Mouse (Mus musculus) urinary bladder, postnatal 14 days (tissue): ENCODE measurements around the gene Thbs4.

Experiments used
- DNase-seq: peaks from one replicate; pipeline ENCODE4 v3.0.0; 2021; ENCODE audit warnings: low spot score

Thbs4 gene

DNA sequence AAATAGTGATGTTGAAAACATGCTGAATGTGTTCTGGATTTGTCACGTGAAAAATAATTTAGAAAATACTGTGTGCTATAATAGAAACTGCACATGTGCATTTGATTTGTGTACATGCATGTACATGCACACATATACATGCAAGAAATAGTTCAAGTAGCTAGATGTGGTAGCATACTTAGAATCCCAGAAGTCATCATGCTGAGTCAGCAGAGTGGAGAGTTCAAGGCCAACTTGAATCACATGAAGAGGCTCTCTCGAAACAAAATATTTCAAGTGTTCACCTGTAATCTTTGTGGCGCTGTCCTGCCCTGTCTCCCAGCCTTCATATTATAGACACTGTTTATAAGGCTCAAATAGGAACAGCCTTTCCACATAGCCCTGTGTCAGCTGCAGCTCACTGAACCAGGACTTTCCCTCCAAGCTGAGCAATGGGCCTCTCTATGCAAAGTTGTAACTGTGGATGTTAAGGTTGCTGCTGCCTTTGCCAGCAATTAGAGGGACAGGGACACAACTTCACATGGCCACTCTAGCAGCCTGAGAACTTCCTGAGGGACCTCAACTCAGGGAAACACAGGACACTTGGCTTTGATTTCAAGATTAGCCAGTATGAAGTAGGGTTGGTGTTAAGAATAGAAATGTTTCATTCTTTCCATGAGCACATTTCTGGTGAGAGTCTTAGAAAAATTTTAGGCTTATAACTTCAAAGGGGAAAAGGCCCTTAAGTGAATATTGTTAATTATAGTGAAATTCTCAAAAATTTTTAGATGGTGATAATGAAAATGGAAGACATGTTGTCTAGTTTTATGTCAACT, 76.6 kb downstream of the Thbs4 start:
- no peak for DNase-seq

DNA sequence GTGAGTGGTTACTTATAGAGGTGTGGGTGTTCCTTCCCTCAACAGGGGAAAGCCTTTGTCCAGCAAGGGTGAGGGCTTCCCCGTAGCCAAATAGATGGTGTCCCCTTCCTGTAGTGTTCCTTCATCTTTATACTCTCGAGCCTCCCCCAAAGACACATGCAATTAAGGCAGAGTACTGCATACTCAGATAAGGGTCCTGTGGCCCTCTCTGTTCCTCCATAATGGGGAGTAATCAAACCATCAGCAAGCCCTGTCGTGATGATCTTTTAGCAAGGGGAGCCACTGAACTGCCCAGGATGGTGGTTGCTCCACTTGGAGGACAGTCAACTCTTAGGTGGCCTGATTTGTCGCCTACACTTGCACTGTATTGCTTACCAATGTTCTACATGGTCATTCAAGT, 82.0 kb downstream of the Thbs4 start:
- DNase-seq: no peak

DNA sequence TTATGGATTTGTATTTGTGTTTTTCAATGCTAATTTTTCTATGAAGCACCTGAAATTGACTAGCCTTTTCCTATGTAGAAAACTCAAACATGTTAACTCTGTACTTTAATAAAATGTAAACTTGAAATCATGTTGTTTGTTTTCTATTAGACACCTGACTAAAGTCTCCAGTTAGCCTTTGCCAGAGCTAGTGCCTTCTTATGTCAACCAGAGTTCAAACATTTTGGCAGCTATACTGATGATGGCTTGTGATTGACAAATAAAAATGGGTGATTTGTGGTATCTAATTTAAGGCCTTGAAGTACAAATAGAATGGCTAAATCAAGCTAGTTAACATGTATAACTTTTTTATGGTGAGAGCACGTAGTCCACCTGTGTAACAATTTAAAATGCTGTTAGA, 82.8 kb downstream of the Thbs4 start:
- DNase-seq: no peak

DNA sequence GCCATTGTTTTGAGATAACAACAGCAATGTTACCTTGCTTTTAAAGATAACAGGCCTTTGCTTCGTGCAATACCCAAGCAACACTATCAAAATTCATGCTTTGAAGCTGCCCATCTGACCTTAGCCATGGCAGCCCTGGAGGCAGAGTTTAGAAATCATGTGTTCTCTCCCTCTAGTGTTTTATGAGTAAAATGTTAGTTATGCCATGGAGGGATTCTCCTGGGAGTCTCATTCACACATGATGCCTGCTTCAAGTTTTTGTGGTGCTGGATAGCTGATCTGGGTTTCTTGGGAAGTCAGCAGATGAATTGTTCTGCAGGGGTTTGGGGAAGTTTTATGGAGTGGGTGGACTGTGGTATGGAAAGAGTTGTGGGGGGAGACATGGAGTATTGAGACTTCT, 84.3 kb downstream of the Thbs4 start:
- DNase-seq: no peak

DNA sequence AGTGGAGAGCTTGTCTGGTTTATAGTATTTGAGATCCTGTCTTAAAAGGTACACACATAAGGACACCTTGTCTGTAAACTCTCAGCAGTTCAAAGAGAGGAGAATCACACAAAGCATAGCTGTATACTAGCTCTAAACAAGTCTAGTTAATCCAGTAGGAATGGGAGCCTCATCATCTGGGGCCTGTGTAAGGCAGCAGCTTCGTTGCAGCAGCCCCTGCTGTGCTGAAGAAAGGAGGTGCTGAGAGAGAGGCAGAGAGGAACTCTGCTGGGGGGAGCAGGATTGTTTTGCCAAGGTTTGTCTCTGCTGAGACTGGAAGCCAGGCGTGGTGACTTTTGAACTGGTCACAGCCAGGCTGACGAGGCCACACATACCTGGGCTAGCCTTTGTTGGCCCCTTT, 85.1 kb downstream of the Thbs4 start:
- no peak for DNase-seq

DNA sequence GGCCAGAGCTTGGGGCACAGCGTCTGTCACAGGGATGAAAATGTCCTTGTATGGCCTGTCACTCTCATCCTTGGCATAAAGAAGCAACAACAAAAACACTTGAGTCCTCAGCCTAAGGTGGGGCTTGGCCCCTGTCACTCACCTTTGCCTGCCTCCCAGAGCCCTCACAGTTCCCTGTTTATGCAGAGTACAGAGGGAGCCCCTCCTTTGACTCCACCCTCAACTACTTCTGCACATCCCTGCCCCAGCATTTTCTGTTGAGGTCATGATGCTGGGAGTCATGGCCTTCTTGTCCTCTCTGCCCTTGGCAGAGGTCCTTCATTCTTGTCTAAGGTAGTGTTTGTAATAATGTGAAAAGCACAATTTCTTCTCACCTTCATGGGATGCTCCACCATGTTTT, 86.2 kb downstream of the Thbs4 start:
- DNase-seq: no peak

DNA sequence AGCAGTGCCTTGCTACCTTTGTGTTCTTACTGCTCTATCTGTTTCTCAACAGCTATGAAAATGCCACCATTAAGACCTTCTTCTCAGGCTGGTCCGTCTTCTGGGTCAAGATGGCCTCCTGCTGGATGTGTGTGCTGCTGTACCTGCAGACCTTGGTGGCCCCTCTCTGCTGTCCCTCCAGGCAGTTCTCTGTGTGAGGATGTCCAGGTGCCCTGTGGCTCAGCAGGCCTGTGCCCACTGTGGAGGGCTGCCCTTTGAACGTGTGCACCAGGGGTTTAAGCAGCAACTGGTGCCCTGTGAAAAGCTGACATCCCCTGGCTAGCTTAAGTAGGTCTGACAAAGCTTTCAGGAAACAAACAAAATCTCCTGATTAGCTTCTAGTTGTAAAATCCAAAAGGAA, 86.7 kb downstream of the Thbs4 start:
- DNase-seq: no peak

DNA sequence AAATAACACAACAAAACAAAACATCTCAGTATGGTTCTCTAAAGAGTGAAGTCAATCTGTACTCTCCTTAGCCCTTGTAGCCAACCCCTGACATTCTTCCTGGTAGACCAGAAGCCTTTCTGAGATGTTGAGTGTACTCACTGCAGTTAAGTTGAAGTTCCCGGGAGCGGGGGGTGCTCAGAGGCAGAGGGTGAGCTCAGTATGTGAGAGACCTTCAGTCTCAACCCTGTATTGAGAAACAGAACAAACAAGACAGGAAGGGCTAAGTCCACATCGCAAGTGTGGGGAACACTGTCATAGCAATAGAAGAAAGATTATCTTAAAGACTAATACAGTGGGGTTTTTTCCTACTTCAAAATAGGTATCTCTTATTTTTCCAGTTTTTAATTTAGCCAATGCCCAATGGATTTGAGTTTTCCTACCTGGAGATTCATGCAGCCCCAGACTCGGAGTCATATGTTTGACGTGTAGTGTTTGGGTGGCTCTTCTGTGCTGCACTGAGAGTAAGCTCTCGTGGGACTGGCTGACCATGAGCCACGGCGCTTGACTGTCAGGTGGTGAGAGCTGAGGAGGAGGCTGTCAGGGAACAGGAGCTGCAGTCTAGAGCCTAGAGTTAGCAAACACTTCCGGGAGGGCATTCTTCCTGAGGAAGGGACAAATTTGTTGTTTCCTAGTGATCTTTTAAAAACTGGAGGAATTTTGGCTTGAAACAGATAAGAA, 88.1 kb downstream of the Thbs4 start:
- DNase-seq: no peak

DNA sequence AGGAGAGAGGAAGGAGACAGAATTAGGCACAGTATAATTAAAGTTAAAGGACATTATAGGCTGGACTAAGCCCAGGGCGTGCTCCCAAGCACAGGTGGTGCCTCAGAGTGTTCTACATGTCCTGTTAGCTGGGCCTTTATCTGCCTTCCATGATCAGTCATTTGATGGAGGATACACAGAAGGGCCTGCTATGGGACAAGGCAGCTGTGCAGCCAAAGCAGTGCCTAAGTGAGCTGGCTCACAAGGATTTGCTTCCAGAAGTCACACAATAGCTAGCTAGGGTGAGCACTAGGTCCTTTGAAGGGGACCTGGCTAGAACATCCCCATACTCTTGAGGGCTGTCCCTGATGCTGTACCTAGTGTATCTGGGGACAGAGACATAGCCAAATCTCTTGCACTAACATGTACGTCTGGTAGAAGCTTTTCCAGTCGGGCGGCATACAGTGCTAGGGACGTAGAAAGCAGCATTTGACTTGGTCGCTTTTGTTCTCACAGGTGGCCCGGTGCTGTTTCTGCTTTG, 89.5 kb downstream of the Thbs4 start:
- DNase-seq: no peak

DNA sequence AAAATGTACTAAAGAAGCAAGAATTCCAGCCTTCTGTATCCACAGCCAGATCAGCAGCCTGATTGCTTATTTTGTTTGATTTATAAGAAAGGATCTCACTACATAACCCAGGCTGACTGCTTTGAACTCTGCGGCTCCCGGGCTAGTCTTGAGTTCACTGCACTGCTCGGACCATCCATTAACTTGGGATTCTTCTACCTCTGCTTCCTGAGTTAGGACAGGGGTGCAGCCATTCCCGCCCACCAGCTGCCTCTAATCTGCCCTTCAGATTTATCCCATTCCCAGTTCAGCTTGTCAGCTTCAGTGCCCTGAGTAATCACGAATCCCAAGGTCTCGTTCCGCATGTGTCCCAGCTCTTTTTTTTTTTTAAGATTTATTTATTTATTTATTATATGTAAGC, 90.4 kb downstream of the Thbs4 start:
- DNase-seq: no peak

DNA sequence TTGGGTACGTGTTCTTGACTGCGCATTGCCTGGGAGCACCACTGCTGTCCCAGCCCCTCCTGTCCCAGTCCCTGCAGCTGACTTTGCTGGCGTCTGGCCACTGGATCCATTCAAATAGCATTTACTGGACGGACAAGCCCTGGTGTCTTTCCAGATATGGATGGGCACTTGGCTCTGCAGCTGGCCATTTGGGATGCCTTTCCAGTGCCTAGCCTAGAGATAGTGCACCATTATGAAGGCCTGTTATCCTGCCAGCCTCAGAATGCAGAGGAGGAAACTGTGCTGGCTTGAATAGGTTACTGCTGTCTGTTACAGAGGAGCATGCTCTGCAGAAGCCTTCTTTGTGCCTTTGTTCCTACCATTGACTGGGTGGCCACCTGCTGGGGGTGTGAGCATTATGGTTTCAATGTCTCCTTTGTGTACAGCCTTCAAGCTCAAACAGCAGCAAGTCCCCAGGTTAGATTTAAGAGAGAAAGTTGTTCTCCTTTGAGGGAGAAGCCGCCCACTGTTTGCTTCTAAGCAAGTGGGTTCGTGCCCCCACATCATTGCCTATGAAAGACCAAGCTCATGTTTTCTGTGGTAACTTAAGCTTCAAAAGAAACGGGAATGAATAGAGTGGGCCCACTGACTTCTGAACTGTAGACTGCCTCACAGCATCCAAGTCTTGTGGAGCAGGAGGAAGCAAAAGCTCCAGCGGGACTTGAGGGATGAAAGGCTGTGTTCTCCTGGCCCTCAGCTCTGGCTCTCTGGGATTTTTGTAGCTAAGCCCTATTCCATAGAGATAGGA, 91.2 kb downstream of the Thbs4 start:
- DNase-seq: no peak

DNA sequence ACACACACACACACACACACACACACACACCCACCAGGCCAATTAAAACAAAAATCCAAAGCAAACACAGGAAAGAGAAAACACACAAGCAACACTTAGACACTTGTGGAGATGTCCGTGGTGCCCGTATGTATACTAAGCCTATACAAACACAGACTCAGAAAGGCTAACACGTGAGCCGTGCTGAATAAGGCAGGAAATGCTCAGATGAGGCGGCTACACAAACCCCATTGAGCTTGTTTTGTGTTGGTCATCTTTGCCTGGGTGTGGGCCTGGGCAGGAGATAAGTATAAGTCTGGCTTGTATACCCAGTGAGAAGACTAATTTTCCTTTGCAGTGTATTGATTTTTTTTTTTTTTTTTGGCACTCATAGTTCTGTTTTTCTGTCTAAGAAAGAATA, 92.6 kb downstream of the Thbs4 start:
- DNase-seq: no peak
